Comparison of ENCODE assay signal across 8 mouse cellular contexts in the genomic region with DNA sequence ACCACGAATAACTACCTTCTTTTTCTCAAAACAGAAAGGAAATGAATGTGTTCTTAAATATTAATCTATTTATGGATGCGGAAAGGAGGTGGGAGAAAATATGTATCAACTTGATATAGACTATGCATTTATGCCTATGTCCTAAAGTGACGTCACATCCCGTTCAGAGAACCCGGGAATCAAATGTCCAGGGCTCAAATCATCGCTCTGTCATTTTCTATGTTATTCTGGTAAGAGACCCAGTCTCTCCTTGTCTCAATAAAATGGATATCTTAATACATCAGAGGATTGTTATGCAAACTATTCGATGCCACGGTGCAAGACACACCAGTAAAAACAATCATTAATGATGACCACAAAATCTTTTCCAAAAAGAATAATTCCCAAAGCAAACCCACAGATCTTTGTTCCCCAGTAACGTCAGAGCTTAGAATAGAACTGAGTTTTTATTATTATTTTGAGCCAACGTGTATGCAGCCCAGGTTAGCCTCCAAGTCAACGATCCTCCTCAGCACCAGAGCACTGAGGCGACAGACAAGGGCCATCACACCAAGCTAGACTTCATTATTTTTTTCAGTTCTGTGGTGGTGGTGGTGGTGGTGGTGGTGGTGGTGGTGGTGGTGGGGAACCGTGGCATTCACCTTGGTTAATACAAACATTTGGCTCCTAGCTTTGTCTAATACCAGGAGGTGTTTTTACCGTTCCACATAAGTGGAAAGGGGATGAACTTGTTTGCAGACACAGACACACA. TPM values are rescaled to one million over a fixed set of nuclear protein-coding genes. Genes with fewer than 3 reads are reported as not detected.
DNase-seq lines count a peak whose midpoint lies in the region; ATAC-seq and TF ChIP-seq lines count a peak whose summit lies in the region.

No protein-coding gene starts in this region.

- H3K27ac ChIP-seq in kidney, adult 2 months (ENCODE audit: insufficient read depth, low read depth, low read length): peak overlapping the region; percentile 51; the same call in 1 of the 2 replicates
- peak overlapping the region; percentile 87 for H3K27ac ChIP-seq in hindbrain, embryonic 15.5 days (replicated peaks)
- peak overlapping the region; percentile 90 for H3K27ac ChIP-seq in midbrain, postnatal 0 days (ENCODE audit: low read depth, low read length)

- no peak for TF ChIP-seq POLR2A in kidney, adult 2 months (IDR thresholded peaks at IDR 0.05; ENCODE audit: low read depth, low read length)

- peak overlapping the region; percentile 52 for H3K9ac ChIP-seq in hindbrain, embryonic 15.5 days
- peak overlapping the region; percentile 96 for H3K9ac ChIP-seq in midbrain, postnatal 0 days (replicated peaks; ENCODE audit: low read length, poor library complexity, severe bottlenecking)

- no peak for ATAC-seq in hindbrain, embryonic 15.5 days (ENCODE audit: low FRiP score, low read depth)
- ATAC-seq in midbrain, postnatal 0 days (ENCODE audit: low FRiP score): peak; percentile 47

- H3K9me3 ChIP-seq in E14TG2a.4 (ENCODE audit: low read length): no peaks in the 10 kb centered on the region
- no peaks in the 10 kb centered on the region for H3K9me3 ChIP-seq in hindbrain, embryonic 15.5 days
- H3K9me3 ChIP-seq in midbrain, postnatal 0 days (ENCODE audit: low read length): no peaks in the 10 kb centered on the region

- peak overlapping the region; percentile 86 for H3K4me2 ChIP-seq in hindbrain, embryonic 15.5 days
- peak overlapping the region; percentile 88 for H3K4me2 ChIP-seq in midbrain, postnatal 0 days (ENCODE audit: low read depth, low read length, poor library complexity, severe bottlenecking)

- DNase-seq in kidney, adult 2 months: peak; percentile 12
- DNase-seq in kidney, adult 8-10 months: no peak
- DNase-seq in cerebellum, adult 9-10 months: peak; percentile 74
- DNase-seq in midbrain, postnatal 0 days (ENCODE audit: low spot score): peak; percentile 40
- no peak for DNase-seq in T-cell, adult 2 months (ENCODE audit: low spot score)
- DNase-seq in urinary bladder, postnatal 25 days (ENCODE audit: low spot score): no peak

- 16% methylated on average over 14 of the region's 14 CpGs for WGBS in kidney, adult 2 months
- 17% methylated on average over 14 of the region's 14 CpGs for WGBS in hindbrain, embryonic 15.5 days
- 18% methylated on average over 14 of the region's 14 CpGs for WGBS in midbrain, postnatal 0 days

- H3K4me1 ChIP-seq in kidney, adult 2 months (ENCODE audit: control insufficient read depth, insufficient read depth, low read length): peaks cover 10% of the 10 kb centered on the region; the same call in 1 of the 2 replicates
- H3K4me1 ChIP-seq in E14TG2a.4 (replicated peaks; ENCODE audit: low read depth, low read length): peaks cover 33% of the 10 kb centered on the region
- peaks cover 27% of the 10 kb centered on the region for H3K4me1 ChIP-seq in hindbrain, embryonic 15.5 days (replicated peaks)
- peaks cover 9% of the 10 kb centered on the region; the same call in 1 of the 2 replicates for H3K4me1 ChIP-seq in midbrain, postnatal 0 days (ENCODE audit: insufficient read depth, low read length)

- peak overlapping the region; percentile 87 for H3K4me3 ChIP-seq in kidney, adult 2 months (ENCODE audit: insufficient read depth, low read depth, low read length)
- peak overlapping the region; percentile 98 for H3K4me3 ChIP-seq in E14TG2a.4 (replicated peaks; ENCODE audit: low read length)
- H3K4me3 ChIP-seq in hindbrain, embryonic 15.5 days: peak overlapping the region; percentile 73
- peak overlapping the region; percentile 100 for H3K4me3 ChIP-seq in midbrain, postnatal 0 days (ENCODE audit: low read depth, low read length)

- H3K27me3 ChIP-seq in kidney, adult 2 months (replicated peaks; ENCODE audit: control insufficient read depth, insufficient read depth, low read length): no peaks in the 10 kb centered on the region
- no peaks in the 10 kb centered on the region for H3K27me3 ChIP-seq in E14TG2a.4 (ENCODE audit: insufficient read depth, low read length)
- H3K27me3 ChIP-seq in hindbrain, embryonic 15.5 days: no peaks in the 10 kb centered on the region
- no peaks in the 10 kb centered on the region for H3K27me3 ChIP-seq in midbrain, postnatal 0 days (ENCODE audit: insufficient read depth, low read length)

- H3K36me3 ChIP-seq in kidney, adult 2 months (ENCODE audit: control insufficient read depth, insufficient read depth, low read length): no peaks in the 10 kb centered on the region
- peaks cover 26% of the 10 kb centered on the region for H3K36me3 ChIP-seq in E14TG2a.4 (ENCODE audit: insufficient read depth, low read length)
- H3K36me3 ChIP-seq in hindbrain, embryonic 15.5 days: peaks cover 3% of the 10 kb centered on the region; the same call in 1 of the 2 replicates
- H3K36me3 ChIP-seq in midbrain, postnatal 0 days (ENCODE audit: insufficient read depth, low read length): no peaks in the 10 kb centered on the region

- no peak for TF ChIP-seq CTCF in kidney, adult 2 months (conservative IDR thresholded peaks at IDR 0.05; ENCODE audit: insufficient read depth, insufficient read length, low read depth, low read length)
- TF ChIP-seq CTCF in E14TG2a.4 (conservative IDR thresholded peaks at IDR 0.05; ENCODE audit: low read length): no peak
- no peak for TF ChIP-seq CTCF in midbrain, postnatal 0 days (IDR thresholded peaks at IDR 0.05)

RNA-seq across cellular contexts. Expression of gene Tspyl1, which starts 0.6 kb away (rescaled TPM):
- 26.0 and 28.3 TPM in 2 replicates for polyA plus RNA-seq in kidney, adult 2 months (2012; rRNA removed)
- polyA plus RNA-seq in hindbrain, embryonic 15.5 days (2015; fragmentation: Nextera tagmentation; extraction: Ambion mirVana): 138 and 144 TPM in 2 replicates
- total RNA-seq in midbrain, postnatal 0 days (2014; rRNA removed): 93.3 and 94.2 TPM in 2 replicates
- polyA plus RNA-seq in midbrain, postnatal 0 days (2015; fragmentation: Nextera tagmentation; extraction: Ambion mirVana): 129 and 139 TPM in 2 replicates

RNA-seq across cellular contexts. Expression of gene Tspyl4, which starts 15.9 kb away (rescaled TPM):
- 7.6 and 8.2 TPM in 2 replicates for polyA plus RNA-seq in kidney, adult 2 months (2012; rRNA removed)
- 352 and 362 TPM in 2 replicates for polyA plus RNA-seq in hindbrain, embryonic 15.5 days (2015; fragmentation: Nextera tagmentation; extraction: Ambion mirVana)
- 579 and 597 TPM in 2 replicates for total RNA-seq in midbrain, postnatal 0 days (2014; rRNA removed)
- 508 and 510 TPM in 2 replicates for polyA plus RNA-seq in midbrain, postnatal 0 days (2015; fragmentation: Nextera tagmentation; extraction: Ambion mirVana)

Comparison
In these comparisons a context has a peak if more than half of its experiments do, and no peak if none do; other contexts are left out.
1. DNase-seq: peak in kidney, adult 2 months (single experiment), cerebellum, adult 9-10 months (single experiment) and midbrain, postnatal 0 days (single experiment); none in kidney, adult 8-10 months (0 of 2), T-cell, adult 2 months (single experiment) and urinary bladder, postnatal 25 days (single experiment).
2. RNA of gene Tspyl4, which starts 15.9 kb away (polyA plus RNA-seq): 508 to 510 TPM in midbrain, postnatal 0 days and 352 to 362 TPM in hindbrain, embryonic 15.5 days; 7.6 to 8.2 TPM in kidney, adult 2 months; every median in the first group is over 10 times any median in the second.
3. Peak in every context shown above with its lines, with median percentiles within 50 percentile points of each other: H3K27ac ChIP-seq and H3K4me3 ChIP-seq.